Mouse (Mus musculus): ENCODE results near the gene Zfp784. TPM values are rescaled to one million over a fixed set of nuclear protein-coding genes. Genes with fewer than 3 reads are reported as not detected.

Zfp784 gene
- polyA plus RNA-seq (2012; rRNA removed): 4.3 and 5.2 TPM in 2 replicates

- Histone ChIP-seq H3K4me1 (ENCODE audit: control insufficient read depth, insufficient read depth, low read length) (no peaks in the 10 kb centered on the region; the same call in 1 of the 2 replicates), H3K27me3 (ENCODE audit: control insufficient read depth, insufficient read depth, low read length) (no peaks in the 10 kb centered on the region), H3K27ac (ENCODE audit: control insufficient read depth, insufficient read depth, low read depth, low read length) (peak within 1 kb of the TSS; percentile 88), H3K4me3 (ENCODE audit: control insufficient read depth, low read depth, low read length) (peak within 1 kb of the TSS; percentile 92), H3K36me3 (ENCODE audit: control insufficient read depth, insufficient read depth, low read length) (no peaks in the 10 kb centered on the region)
- TF ChIP-seq POLR2A (IDR thresholded peaks at IDR 0.05; ENCODE audit: control insufficient read depth, low read depth, low read length): peak; percentile 49
- no peak for TF ChIP-seq CTCF (IDR thresholded peaks at IDR 0.05; ENCODE audit: control insufficient read depth, insufficient read depth, insufficient replicate concordance, low read depth, low read length)
Observed at GRCm38 (mm10) chr7:5038109-5038732, at the start of gene Zfp784. Zfp784 (minus strand) TSS chr7:5038446.

- H3K27ac ChIP-seq (ENCODE audit: control insufficient read depth, insufficient read depth, low read depth, low read length): no peak overlapping the region
- H3K27me3 ChIP-seq (ENCODE audit: control insufficient read depth, insufficient read depth, low read length): no peaks in the 10 kb centered on the region
- H3K4me3 ChIP-seq (ENCODE audit: control insufficient read depth, low read depth, low read length): no peak overlapping the region
- TF ChIP-seq POLR2A (IDR thresholded peaks at IDR 0.05; ENCODE audit: control insufficient read depth, low read depth, low read length): no peak
- no peak for TF ChIP-seq CTCF (IDR thresholded peaks at IDR 0.05; ENCODE audit: control insufficient read depth, insufficient read depth, insufficient replicate concordance, low read depth, low read length)
- H3K36me3 ChIP-seq (ENCODE audit: control insufficient read depth, insufficient read depth, low read length): no peaks in the 10 kb centered on the region; the same call in 1 of the 2 replicates
- peaks cover 3% of the 10 kb centered on the region for H3K4me1 ChIP-seq (ENCODE audit: control insufficient read depth, insufficient read depth, low read length)
Observed at GRCm38 (mm10) chr7:5087886-5088285, 49.6 kb upstream of the Zfp784 start.

GRCm38 (mm10) chr7:5086921-5087440, 48.7 kb upstream of the Zfp784 start:
- H3K27me3 ChIP-seq (ENCODE audit: control insufficient read depth, insufficient read depth, low read length): no peaks in the 10 kb centered on the region
- H3K27ac ChIP-seq (ENCODE audit: control insufficient read depth, insufficient read depth, low read depth, low read length): no peak overlapping the region
- no peaks in the 10 kb centered on the region; the same call in 1 of the 2 replicates for H3K36me3 ChIP-seq (ENCODE audit: control insufficient read depth, insufficient read depth, low read length)
- H3K4me1 ChIP-seq (ENCODE audit: control insufficient read depth, insufficient read depth, low read length): peaks cover under 1% of the 10 kb centered on the region
- H3K4me3 ChIP-seq (ENCODE audit: control insufficient read depth, low read depth, low read length): no peak overlapping the region
- no peak for TF ChIP-seq POLR2A (IDR thresholded peaks at IDR 0.05; ENCODE audit: control insufficient read depth, low read depth, low read length)
- TF ChIP-seq CTCF (IDR thresholded peaks at IDR 0.05; ENCODE audit: control insufficient read depth, insufficient read depth, insufficient replicate concordance, low read depth, low read length): no peak

GRCm38 (mm10) chr7:5085512-5085911, 47.3 kb upstream of the Zfp784 start:
- TF ChIP-seq CTCF (IDR thresholded peaks at IDR 0.05; ENCODE audit: control insufficient read depth, insufficient read depth, insufficient replicate concordance, low read depth, low read length) (no peak), POLR2A (IDR thresholded peaks at IDR 0.05; ENCODE audit: control insufficient read depth, low read depth, low read length) (no peak)
- H3K27me3 ChIP-seq (ENCODE audit: control insufficient read depth, insufficient read depth, low read length): no peaks in the 10 kb centered on the region
- peaks cover 4% of the 10 kb centered on the region for H3K4me1 ChIP-seq (ENCODE audit: control insufficient read depth, insufficient read depth, low read length)
- no peak overlapping the region for H3K27ac ChIP-seq (ENCODE audit: control insufficient read depth, insufficient read depth, low read depth, low read length)
- no peaks in the 10 kb centered on the region; the same call in 1 of the 2 replicates for H3K36me3 ChIP-seq (ENCODE audit: control insufficient read depth, insufficient read depth, low read length)
- H3K4me3 ChIP-seq (ENCODE audit: control insufficient read depth, low read depth, low read length): no peak overlapping the region

- Histone ChIP-seq H3K4me1 (ENCODE audit: control insufficient read depth, insufficient read depth, low read length) (peaks cover 6% of the 10 kb centered on the region), H3K27me3 (ENCODE audit: control insufficient read depth, insufficient read depth, low read length) (no peaks in the 10 kb centered on the region), H3K4me3 (ENCODE audit: control insufficient read depth, low read depth, low read length) (no peak overlapping the region), H3K27ac (ENCODE audit: control insufficient read depth, insufficient read depth, low read depth, low read length) (no peak overlapping the region), H3K36me3 (ENCODE audit: control insufficient read depth, insufficient read depth, low read length) (no peaks in the 10 kb centered on the region)
- no peak for TF ChIP-seq CTCF (IDR thresholded peaks at IDR 0.05; ENCODE audit: control insufficient read depth, insufficient read depth, insufficient replicate concordance, low read depth, low read length)
Observed at GRCm38 (mm10) chr7:5083325-5084105, 45.3 kb upstream of the Zfp784 start.

- TF ChIP-seq CTCF (IDR thresholded peaks at IDR 0.05; ENCODE audit: control insufficient read depth, insufficient read depth, insufficient replicate concordance, low read depth, low read length): no peak
- no peak for TF ChIP-seq POLR2A (IDR thresholded peaks at IDR 0.05; ENCODE audit: control insufficient read depth, low read depth, low read length)
- Histone ChIP-seq H3K27ac (ENCODE audit: control insufficient read depth, insufficient read depth, low read depth, low read length) (peak overlapping the region; percentile 26; the same call in 1 of the 2 replicates), H3K27me3 (ENCODE audit: control insufficient read depth, insufficient read depth, low read length) (no peaks in the 10 kb centered on the region), H3K4me1 (ENCODE audit: control insufficient read depth, insufficient read depth, low read length) (peaks cover 6% of the 10 kb centered on the region), H3K36me3 (ENCODE audit: control insufficient read depth, insufficient read depth, low read length) (no peaks in the 10 kb centered on the region), H3K4me3 (ENCODE audit: control insufficient read depth, low read depth, low read length) (no peak overlapping the region)
Observed at GRCm38 (mm10) chr7:5081939-5082338, 43.7 kb upstream of the Zfp784 start.

- no peak for TF ChIP-seq CTCF (IDR thresholded peaks at IDR 0.05; ENCODE audit: control insufficient read depth, insufficient read depth, insufficient replicate concordance, low read depth, low read length)
- no peak for TF ChIP-seq POLR2A (IDR thresholded peaks at IDR 0.05; ENCODE audit: control insufficient read depth, low read depth, low read length)
- H3K4me3 ChIP-seq (ENCODE audit: control insufficient read depth, low read depth, low read length): no peak overlapping the region
- no peaks in the 10 kb centered on the region for H3K27me3 ChIP-seq (ENCODE audit: control insufficient read depth, insufficient read depth, low read length)
- H3K36me3 ChIP-seq (ENCODE audit: control insufficient read depth, insufficient read depth, low read length): no peaks in the 10 kb centered on the region
- H3K27ac ChIP-seq (ENCODE audit: control insufficient read depth, insufficient read depth, low read depth, low read length): no peak overlapping the region
- peaks cover 6% of the 10 kb centered on the region for H3K4me1 ChIP-seq (ENCODE audit: control insufficient read depth, insufficient read depth, low read length)
Observed at GRCm38 (mm10) chr7:5081241-5081640, 43.0 kb upstream of the Zfp784 start.

All from testis, adult 2 months (tissue).